Mouse (Mus musculus): ENCODE data around the gene Rab6b. TPM values are rescaled to one million over a fixed set of nuclear protein-coding genes. Genes with fewer than 3 reads are reported as not detected.

Gene Rab6b
- 0.36 and 0.42 TPM in 2 replicates for total RNA-seq (2015; ENCODE audit: low replicate concordance)
- total RNA-seq (2017; ENCODE audit: low replicate concordance), result 0.61 and 0.64 TPM in 2 replicates

DNA sequence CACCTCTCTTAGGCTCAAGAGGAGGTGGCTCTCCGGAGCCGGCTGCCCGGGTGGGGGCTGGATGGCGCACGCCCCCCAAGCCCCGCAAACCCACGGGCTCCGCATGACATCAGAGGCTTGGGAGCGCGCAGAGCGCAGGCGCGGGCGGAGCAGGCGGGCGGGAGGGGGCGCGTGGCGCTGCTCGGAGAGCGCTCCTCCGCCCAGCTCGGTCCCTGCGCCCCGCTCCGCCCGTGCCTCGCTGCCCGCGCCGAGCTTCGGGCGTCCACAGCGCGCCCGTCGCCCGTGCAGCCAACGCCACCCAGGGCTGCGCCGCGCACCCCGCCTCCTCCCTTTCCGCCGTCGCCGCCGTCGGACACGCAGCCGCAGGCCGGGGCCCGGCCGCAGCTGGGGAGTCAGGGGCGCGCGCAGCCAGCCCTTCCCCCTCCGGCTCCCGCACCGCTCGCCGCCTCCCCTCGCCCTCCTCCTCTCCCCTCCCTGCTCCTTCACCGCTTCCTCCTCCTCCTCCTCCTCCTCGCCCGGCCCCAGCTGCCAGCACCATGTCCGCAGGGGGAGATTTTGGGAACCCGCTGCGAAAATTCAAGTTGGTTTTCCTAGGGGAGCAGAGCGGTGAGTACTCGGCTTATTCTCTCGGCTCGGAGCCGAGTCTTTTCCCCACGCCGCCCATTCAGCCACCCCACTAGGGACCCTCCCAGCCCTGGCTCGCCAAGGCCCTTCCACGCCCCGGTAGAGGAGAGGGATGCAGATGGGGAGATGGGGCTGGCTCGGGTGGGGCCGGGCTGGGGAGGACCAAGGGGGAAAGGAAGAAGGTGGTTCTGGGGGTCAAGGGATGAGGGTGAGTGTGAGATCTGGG, at the start of gene Rab6b:
Gene Rab6b (plus strand): TSS at position 167 of the 850 bp plus-strand sequence.
- no peak for ATAC-seq (replicated peaks; ENCODE audit: low FRiP score, poor library complexity, severe bottlenecking)

- no peak for ATAC-seq (replicated peaks; ENCODE audit: low FRiP score, poor library complexity, severe bottlenecking)
These were observed 48.0 kb upstream of the Rab6b start for GRCm38 (mm10) chr9:103063591-103063990.

DNA sequence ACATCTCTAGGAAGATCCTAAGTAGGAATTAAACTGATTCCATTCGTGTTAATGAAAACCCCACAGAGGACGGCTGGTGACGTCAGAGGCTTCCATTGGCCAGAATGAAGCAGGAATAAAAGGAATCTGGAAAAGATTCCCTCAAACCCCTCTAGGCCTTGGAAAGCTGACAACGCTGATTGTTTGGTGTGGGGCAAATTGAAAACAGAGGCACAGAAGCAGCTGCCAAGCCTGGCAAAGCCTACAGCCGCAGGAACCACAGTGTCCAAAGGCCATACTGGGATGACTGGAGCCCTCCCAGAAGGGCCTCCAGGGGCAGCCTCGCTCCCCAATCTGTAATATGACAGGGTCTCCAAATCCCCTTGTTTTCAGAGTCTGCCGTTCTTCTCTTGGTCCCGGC, 44.7 kb upstream of the Rab6b start:
- ATAC-seq (replicated peaks; ENCODE audit: low FRiP score, poor library complexity, severe bottlenecking), result no peak

- ATAC-seq (replicated peaks; ENCODE audit: low FRiP score, poor library complexity, severe bottlenecking), result no peak
These were observed 43.9 kb upstream of the Rab6b start for GRCm38 (mm10) chr9:103067651-103068050.

DNA sequence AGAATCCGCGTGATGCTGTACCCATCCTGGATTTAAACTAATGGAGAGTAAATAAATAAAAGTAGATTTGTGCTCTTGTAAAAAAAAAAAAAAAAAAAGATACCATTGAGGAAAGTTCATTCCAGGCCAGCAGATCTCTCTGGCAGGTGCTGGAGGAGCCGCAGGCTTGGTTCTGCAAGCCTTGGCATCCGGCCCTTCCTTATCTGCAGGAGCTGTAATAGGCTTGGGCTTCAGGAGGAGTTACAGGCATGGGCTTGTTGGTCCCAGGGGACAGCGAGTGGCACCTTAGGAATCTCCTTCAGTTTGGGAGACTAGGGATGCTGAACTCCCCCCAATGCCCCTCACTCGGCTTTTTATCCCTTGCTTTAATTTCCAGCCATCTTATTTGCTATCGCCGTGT, 42.8 kb upstream of the Rab6b start:
- no peak for ATAC-seq (replicated peaks; ENCODE audit: low FRiP score, poor library complexity, severe bottlenecking)

DNA sequence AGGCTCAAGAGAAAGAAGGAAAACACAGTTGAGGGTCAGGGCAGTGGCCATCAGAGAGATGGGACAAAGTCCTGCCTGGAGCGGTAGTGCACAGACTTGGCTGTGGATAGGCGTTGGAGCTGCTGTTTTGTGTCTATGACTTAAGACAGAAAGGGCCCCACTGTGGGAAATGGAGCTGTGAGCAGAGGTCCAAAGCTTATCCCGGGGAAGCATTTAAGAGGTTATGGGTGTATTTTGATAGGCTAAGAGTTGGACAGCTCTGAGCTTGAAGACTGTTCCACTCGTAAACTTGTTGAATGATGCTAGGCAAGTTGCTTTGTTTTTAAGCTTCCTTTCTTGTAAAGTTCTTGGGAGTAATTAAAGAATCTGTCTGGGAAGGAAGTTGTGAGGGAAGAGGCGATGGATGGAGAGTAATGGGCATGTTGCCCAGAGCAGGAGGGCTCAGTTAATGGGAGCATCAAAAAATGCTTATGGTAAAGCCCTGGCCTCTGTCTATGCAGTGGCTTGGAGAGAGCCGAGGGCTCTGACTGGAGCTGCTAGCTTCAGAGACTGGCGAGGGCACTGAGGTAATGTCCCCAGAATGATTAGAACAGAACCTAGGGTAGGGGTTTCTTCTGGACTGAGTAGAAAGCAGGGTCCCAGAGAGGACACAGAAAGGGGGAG, 39.9 kb upstream of the Rab6b start:
- no peak for ATAC-seq (replicated peaks; ENCODE audit: low FRiP score, poor library complexity, severe bottlenecking)

DNA sequence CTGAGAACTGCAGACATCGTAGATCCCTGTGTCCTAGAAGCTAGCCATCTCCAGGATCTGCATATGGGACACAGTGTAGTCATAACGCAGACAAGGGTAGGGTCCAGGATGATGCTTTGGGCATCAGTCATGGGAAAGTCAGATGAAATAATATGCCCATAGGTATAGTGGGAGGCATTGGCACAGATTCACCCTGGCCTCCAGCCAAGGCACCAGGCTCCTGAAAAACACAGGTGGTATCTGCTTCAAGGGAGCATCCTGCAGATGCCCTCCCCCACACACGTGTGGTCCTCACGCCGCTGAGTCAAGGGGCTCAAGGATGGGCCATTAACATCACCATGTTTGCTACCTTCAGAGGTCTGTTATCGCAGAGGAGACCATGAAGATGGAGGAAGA, 39.4 kb upstream of the Rab6b start:
- no peak for ATAC-seq (replicated peaks; ENCODE audit: low FRiP score, poor library complexity, severe bottlenecking)

DNA sequence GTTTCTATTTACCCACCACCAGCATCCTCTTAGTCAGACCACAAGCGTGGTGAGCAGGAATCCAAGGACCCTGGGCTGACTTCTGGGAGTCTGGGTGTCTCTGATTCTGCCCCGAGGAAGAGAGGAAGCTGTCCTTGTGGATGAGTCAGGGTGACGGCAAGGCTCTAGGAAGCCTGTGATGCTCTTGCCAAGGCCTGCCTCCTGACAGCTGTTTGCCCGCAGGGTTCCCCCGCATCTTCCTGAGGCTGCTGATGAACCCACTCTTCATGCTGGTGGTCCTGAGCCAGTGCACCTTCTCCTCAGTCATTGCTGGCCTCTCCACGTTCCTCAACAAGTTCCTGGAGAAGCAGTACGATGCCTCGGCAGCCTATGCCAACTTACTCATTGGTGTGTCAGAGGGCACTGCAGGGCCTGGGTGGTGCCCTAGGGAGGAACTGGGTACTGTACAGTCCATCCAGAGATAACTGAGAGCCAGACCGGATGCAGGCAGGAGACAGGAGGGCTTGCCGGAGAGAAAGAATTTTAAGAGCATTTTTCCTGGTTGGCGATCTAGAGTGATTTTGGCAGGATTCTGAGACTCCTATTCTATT, 38.6 kb upstream of the Rab6b start:
- no peak for ATAC-seq (replicated peaks; ENCODE audit: low FRiP score, poor library complexity, severe bottlenecking)

DNA sequence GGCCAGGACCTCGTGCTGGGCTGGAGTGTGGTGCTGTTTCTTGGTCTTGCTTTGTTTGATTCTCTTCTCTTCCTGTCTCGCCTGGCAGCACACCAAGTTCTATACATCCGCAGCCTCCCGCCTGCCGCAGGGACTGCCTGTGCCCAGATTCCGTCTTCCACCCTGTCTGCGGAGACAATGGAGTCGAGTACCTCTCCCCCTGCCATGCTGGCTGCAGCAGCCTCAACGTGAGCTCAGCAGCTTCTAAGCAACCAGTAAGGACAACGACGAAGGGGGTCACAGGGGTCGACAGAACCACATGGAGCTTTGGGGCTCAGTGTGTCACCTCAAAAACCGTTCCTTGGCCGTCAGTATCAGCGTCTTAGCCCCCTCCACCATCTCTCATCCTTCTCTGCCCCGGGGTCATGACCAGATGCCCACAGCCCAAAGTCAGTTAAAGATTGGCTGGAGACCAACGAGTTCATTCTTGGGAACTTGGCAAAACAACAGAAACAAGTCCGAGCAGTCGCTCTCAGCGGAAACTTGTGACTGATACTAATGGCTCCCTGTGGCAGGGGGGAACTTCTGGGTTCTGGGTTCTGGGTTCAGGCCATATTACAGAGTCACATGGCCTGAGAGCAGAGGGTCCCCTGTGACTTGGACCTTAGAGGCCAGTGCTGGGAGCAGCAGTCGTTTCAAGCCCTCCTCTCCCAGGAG, 34.6 kb upstream of the Rab6b start:
- no peak for ATAC-seq (replicated peaks; ENCODE audit: low FRiP score, poor library complexity, severe bottlenecking)

GRCm38 (mm10) chr9:103078194-103078691, 33.3 kb upstream of the Rab6b start:
- no peak for ATAC-seq (replicated peaks; ENCODE audit: low FRiP score, poor library complexity, severe bottlenecking)

- no peak for ATAC-seq (replicated peaks; ENCODE audit: low FRiP score, poor library complexity, severe bottlenecking)
These were observed 31.4 kb upstream of the Rab6b start for GRCm38 (mm10) chr9:103080211-103080610.

- no peak for ATAC-seq (replicated peaks; ENCODE audit: low FRiP score, poor library complexity, severe bottlenecking)
These were observed 29.2 kb upstream of the Rab6b start for GRCm38 (mm10) chr9:103082246-103082975.

DNA sequence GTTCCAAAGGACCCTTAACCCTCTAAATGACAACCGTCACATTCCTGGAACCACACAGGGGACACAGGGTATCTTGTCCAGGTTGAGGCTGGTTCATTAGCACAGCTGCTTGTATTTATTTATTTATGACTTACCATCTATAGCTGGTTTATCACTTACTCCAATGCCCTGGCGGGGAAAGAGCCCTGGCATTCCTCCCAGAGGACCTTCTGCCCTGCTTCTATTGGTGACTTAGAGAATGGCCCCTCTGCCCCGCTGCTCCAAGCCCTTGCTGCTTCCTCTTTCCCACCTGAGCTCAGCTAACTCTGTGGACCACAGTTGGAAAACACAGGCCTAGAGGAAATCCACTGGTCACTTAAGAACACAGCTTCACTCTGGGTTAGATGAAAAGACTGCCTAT, 28.2 kb upstream of the Rab6b start:
- ATAC-seq (replicated peaks; ENCODE audit: low FRiP score, poor library complexity, severe bottlenecking), result no peak

GRCm38 (mm10) chr9:103086736-103087135, 24.9 kb upstream of the Rab6b start:
- ATAC-seq (replicated peaks; ENCODE audit: low FRiP score, poor library complexity, severe bottlenecking), result no peak

- no peak for ATAC-seq (replicated peaks; ENCODE audit: low FRiP score, poor library complexity, severe bottlenecking)
These were observed 24.3 kb upstream of the Rab6b start for GRCm38 (mm10) chr9:103087301-103087700.

GRCm38 (mm10) chr9:103088661-103089060, 22.9 kb upstream of the Rab6b start:
- ATAC-seq (replicated peaks; ENCODE audit: low FRiP score, poor library complexity, severe bottlenecking), result no peak

DNA sequence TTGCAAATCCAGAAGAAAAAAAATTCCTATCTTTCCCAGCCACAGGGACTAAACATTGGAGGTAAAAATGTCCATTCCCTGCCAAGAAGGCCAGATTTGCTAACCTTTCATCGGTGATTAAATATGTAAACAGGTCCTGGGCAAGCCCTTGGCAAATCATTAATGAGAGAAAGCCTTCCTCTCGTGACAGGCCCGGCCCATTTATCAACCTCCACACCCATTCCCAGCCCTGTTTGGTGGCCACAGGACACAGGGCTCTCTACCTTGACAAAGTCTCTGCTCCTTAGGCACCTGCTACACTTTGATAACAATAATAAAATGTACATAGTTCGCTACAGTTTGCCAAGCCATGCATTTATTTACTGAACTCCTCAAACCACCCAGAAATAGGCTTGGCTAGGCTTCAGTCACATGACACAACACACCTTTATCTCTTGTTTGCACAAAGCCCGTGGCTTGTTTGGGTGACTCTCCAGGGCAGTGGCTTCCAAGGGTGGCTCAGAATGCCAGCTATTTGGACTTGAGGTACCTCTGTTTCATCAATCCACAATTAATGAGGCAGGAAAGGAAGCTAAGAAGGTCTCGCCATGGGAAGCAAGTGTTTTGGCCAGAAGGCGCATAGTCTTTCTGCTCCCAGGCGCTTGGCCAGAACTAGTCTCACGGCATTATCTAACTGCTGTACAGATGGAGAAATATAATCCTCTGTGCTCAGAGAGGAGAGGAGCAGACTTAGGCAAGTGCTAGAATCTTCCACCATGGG, 21.3 kb upstream of the Rab6b start:
- ATAC-seq (replicated peaks; ENCODE audit: low FRiP score, poor library complexity, severe bottlenecking), result peak; percentile 44; the same call in 1 of the 2 replicates

DNA sequence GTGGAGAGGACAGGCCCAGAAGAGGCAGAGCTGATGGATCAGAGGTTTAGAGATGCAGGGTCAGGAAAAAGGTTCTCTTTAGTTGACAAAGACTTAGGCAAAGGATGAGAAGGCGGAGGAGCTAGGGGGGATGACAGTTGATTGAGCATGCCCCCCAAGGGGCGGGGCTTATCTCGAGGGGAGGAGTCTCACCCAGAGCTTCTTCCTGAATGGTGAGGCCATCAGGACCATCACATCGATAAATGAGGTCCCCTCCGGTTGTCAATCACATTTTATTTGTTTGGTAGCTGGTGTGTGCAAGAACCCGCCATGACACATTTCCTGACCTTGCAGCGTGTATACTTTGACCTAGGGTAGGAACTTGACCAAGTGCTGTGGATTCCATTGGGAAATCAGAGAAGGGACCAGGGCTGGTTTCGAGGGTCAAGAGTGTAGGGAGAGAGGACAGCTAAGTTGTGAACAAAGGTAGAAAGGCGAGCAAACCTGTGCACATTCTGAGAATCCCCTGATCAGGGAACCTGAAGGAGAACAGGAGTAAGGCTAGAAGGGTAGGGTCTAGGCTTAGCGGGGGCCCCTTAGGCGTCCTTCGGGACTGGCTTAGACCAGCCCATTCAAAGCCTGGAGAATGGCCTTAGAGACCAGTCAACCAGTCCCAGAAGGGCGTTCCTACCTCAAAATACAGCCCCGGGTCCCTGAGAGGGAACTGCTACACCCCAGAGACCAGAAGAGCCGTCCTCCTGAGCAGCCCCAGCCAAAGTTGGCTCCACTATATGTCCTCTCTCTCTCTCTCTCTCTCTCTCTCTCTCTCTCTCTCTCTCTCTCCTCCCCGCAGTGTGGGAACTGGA, 20.3 kb upstream of the Rab6b start:
- no peak for ATAC-seq (replicated peaks; ENCODE audit: low FRiP score, poor library complexity, severe bottlenecking)

Measured in erythroid progenitor cell, adult 5-6 weeks (primary cell).